Mouse (Mus musculus) macrophage (primary cell): ENCODE results near the gene Letm1. TPM values are rescaled to one million over a fixed set of nuclear protein-coding genes. Genes with fewer than 3 reads are reported as not detected.

Experiments used
- H3K27ac ChIP-seq: fragments of 350-480 bp; formaldehyde crosslinking; 2 replicates; pipeline ENCODE4 v1.9.0; 2021
- H3K36me3 ChIP-seq: fragments of 350-480 bp; formaldehyde crosslinking; 2 replicates; pipeline ENCODE4 v1.9.0; 2021; ENCODE audit errors: inconsistent target
- H3K4me3 ChIP-seq: fragments of 350-480 bp; formaldehyde crosslinking; 2 replicates; pipeline ENCODE4 v1.9.0; 2021; ENCODE audit errors: inconsistent target
- H3K79me2 ChIP-seq: fragments of 350-480 bp; formaldehyde crosslinking; 2 replicates; pipeline ENCODE4 v1.9.0; 2021; ENCODE audit errors: inconsistent target
- WGBS: methylation state at CpG from one replicate; pipeline ENCODE4 v1.1.7; 2026; ENCODE audit warnings: inconsistent platforms; ENCODE audit not compliant: missing documents; 5-methylcytosine and 5-hydroxymethylcytosine counted together
- polyA plus RNA-seq: library from polyadenylated mRNA; stranded (reverse); fragments of 250-400 nt; gene quantifications from 3 replicates; pipeline ENCODE4 v1.2.4, GENCODE M21; 2018; ENCODE audit warnings: inconsistent platforms

Letm1 gene
- polyA plus RNA-seq, 1 experiment from 2014 or later: 18.0 TPM

DNA sequence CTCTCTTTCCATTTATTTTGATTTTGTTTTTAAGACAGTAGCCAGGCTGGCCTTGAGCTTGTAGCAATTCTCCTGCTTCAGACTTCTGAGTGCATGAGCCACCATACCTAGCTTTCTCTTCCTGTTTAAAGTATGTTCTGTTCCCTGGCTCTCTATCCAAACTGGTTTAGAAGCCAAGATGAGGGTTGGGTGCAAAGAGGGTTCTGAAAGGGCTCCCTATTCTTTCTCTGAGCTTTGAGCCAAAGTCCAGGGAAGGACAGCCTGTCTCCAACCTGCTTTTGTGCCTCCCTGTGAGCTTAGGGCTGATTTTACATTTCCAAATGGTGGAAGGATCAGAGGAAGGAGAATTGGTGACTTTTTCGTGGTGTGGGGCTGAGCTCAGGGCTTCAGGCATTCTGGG, 55.7 kb downstream of the Letm1 start:
- WGBS: 57% methylated on average over 1 of the region's 1 CpGs
- Histone ChIP-seq H3K79me2 (no peaks in the 10 kb centered on the region), H3K36me3 (no peaks in the 10 kb centered on the region)

GRCm38 (mm10) chr5:33726081-33726647, 56.5 kb downstream of the Letm1 start:
- Histone ChIP-seq H3K4me3 (no peak overlapping the region), H3K79me2 (no peaks in the 10 kb centered on the region), H3K36me3 (no peaks in the 10 kb centered on the region), H3K27ac (no peak overlapping the region)
- WGBS: 97% methylated on average over 7 of the region's 7 CpGs

More for the DNA sequence above, 55.7 kb downstream of the Letm1 start:
- no peak overlapping the region for H3K27ac ChIP-seq
- H3K4me3 ChIP-seq: no peak overlapping the region

- Histone ChIP-seq H3K79me2 (no peaks in the 10 kb centered on the region), H3K4me3 (no peak overlapping the region), H3K36me3 (no peaks in the 10 kb centered on the region), H3K27ac (no peak overlapping the region)
- WGBS: 38% methylated on average over 36 of the region's 36 CpGs
Measured at GRCm38 (mm10) chr5:33723641-33724465, 58.8 kb downstream of the Letm1 start.

DNA sequence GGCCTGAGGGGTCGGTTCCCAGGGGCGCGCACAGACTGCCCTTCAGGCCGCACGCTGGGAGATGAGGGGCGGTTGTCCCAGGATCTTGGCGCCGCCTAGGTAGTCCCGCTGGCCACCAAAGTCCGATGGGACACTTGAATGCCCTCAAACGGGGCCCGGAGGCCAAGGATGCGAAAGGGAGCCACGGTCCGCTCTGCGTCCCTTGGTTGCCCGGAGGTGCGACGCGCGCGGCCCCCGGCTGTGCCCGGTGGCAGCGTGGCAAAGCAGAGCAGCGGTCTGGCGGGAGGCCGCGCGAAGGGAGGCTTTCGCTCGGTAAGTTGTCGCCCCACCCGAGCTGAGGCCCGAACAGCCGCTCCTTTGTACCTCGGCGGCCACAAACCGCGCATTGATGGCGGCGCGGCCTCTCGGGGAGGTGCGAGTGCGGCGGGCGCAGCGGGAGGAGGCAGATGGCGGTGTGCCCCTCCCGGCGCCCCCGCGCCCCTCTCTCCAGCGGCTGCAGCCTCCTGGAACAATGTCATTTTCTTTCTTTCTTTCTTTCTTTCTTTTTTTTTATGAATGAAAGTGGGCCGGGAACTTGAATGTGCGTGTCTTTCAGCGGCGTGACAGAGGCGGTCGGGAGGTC, 59.5 kb downstream of the Letm1 start:
- 2% methylated on average over 59 of the region's 61 CpGs for WGBS
- no peaks in the 10 kb centered on the region for H3K79me2 ChIP-seq
- H3K4me3 ChIP-seq: no peak overlapping the region
- no peaks in the 10 kb centered on the region for H3K36me3 ChIP-seq
- H3K27ac ChIP-seq: no peak overlapping the region

GRCm38 (mm10) chr5:33722266-33723018, 60.2 kb downstream of the Letm1 start:
- H3K4me3 ChIP-seq: no peak overlapping the region
- WGBS: under 1% methylated on average over 53 of the region's 53 CpGs
- no peaks in the 10 kb centered on the region for H3K36me3 ChIP-seq
- H3K27ac ChIP-seq: no peak overlapping the region
- H3K79me2 ChIP-seq: no peaks in the 10 kb centered on the region

- H3K36me3 ChIP-seq: no peaks in the 10 kb centered on the region
- H3K79me2 ChIP-seq: no peaks in the 10 kb centered on the region
- H3K4me3 ChIP-seq: no peak within 1 kb of the TSS
- WGBS: 1% methylated on average over 59 of the region's 73 CpGs
- H3K27ac ChIP-seq: no peak within 1 kb of the TSS
Measured at GRCm38 (mm10) chr5:33721541-33722265, 60.9 kb downstream of the Letm1 start, which contains the start of gene Fgfr3. Gene Fgfr3, plus strand, starts transcription at chr5:33721674.

- H3K4me3 ChIP-seq: no peak overlapping the region
- no peaks in the 10 kb centered on the region for H3K36me3 ChIP-seq
- H3K79me2 ChIP-seq: no peaks in the 10 kb centered on the region
- 56% methylated on average over 8 of the region's 8 CpGs for WGBS
- H3K27ac ChIP-seq: no peak overlapping the region
Measured at GRCm38 (mm10) chr5:33720852-33721490, 61.6 kb downstream of the Letm1 start.

DNA sequence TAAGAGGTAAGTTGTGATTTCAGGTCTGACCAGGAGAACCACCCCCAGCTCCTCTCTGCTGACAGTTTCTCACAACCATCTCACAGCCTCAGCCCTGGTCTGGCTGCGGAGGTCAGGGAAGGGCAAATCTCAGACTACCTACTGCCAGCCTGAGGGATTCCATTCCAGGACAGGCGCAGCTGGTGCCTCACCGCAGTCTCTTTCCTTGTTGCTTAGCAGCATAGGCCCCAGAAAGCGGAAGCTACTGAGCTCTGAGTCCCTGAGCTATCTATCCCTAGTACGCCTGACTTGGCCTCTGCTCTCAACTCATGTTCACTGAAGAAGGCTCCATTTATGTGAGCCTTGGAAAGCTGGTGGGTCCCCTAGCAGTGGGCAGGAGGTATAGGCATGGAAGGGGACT, 64.2 kb downstream of the Letm1 start:
- no peaks in the 10 kb centered on the region for H3K36me3 ChIP-seq
- no peaks in the 10 kb centered on the region for H3K79me2 ChIP-seq
- WGBS: 74% methylated on average over 5 of the region's 5 CpGs
- no peak overlapping the region for H3K4me3 ChIP-seq
- H3K27ac ChIP-seq: no peak overlapping the region

- H3K27ac ChIP-seq: no peak overlapping the region
- H3K36me3 ChIP-seq: no peaks in the 10 kb centered on the region
- 84% methylated on average over 6 of the region's 6 CpGs for WGBS
- H3K4me3 ChIP-seq: no peak overlapping the region
- H3K79me2 ChIP-seq: no peaks in the 10 kb centered on the region
Measured at GRCm38 (mm10) chr5:33716467-33716866, 66.2 kb downstream of the Letm1 start.

DNA sequence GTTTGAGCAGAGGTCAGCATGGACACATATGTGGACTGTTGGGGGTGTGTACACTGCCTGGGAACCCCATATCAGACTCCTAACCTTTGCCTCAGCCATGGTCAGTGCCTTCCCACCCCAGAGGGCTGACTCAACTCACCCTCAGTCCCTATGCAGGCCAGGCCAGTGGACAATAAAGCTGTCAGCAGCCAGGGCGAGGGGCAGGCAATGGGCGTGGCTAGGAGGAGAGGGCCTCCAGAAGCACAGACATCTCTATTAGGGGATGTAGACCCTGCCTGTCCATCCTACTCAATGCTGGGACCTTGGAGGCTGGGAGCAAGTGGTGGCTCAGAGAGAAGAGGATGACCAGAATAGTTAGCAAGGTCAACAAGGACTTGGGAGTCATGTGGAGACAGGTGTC, 67.4 kb downstream of the Letm1 start:
- no peak overlapping the region for H3K4me3 ChIP-seq
- no peaks in the 10 kb centered on the region for H3K79me2 ChIP-seq
- no peak overlapping the region for H3K27ac ChIP-seq
- 92% methylated on average over 2 of the region's 2 CpGs for WGBS
- no peaks in the 10 kb centered on the region for H3K36me3 ChIP-seq

DNA sequence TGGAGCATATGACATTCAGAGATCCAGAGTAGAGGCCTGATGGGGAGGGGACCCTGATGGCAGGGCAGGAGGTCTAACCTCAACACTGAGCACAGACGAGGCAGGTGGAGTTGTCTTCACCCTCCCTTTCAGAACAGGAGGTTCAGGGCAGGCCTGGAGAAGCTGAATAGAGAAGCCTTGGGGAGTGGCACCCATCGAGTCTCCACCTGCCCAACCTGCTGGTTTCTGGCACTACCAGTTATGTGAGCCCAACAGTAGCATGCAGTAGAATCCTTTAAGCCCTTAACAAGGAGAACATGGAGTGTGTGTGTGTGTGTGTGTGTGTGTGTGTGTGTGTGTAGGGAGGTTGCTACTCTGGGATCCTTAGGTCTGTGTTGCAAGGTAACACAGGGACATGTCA, 70.1 kb downstream of the Letm1 start:
- H3K36me3 ChIP-seq: no peaks in the 10 kb centered on the region

GRCm38 (mm10) chr5:33709037-33709436, 73.6 kb downstream of the Letm1 start:
- no peaks in the 10 kb centered on the region for H3K36me3 ChIP-seq
- H3K4me3 ChIP-seq: no peak overlapping the region
- no peaks in the 10 kb centered on the region for H3K79me2 ChIP-seq
- WGBS: 100% methylated on average over 1 of the region's 2 CpGs
- no peak overlapping the region for H3K27ac ChIP-seq

More for the DNA sequence above, 70.1 kb downstream of the Letm1 start:
- no peak overlapping the region for H3K4me3 ChIP-seq
- no peaks in the 10 kb centered on the region for H3K79me2 ChIP-seq
- WGBS: 76% methylated on average over 2 of the region's 2 CpGs
- no peak overlapping the region for H3K27ac ChIP-seq

DNA sequence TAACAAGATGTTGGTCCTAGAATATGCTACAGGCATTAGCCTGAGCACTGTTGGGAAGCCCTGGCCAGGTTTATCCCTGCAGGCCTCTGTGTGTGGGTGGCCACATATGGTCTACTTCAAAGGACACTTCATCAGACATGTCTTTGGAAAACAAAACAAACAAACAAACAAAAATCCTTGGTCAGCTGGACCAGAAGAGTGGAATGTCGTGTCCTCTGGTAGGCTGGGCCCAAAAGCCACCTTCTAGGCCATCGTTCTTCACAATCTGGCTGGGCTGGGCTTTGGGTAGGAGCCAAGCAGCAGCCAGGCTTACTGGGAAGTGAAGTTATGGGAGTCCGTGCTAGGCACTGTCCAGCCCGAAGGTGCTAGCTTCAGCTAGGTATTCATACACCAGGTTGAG, 75.5 kb downstream of the Letm1 start:
- H3K27ac ChIP-seq: no peak overlapping the region
- no peaks in the 10 kb centered on the region for H3K79me2 ChIP-seq
- H3K36me3 ChIP-seq: no peaks in the 10 kb centered on the region
- WGBS: 79% methylated on average over 4 of the region's 4 CpGs
- no peak overlapping the region for H3K4me3 ChIP-seq

GRCm38 (mm10) chr5:33706350-33706629, 76.3 kb downstream of the Letm1 start:
- no peak overlapping the region for H3K27ac ChIP-seq
- H3K79me2 ChIP-seq: no peaks in the 10 kb centered on the region
- 89% methylated on average over 1 of the region's 1 CpGs for WGBS
- H3K4me3 ChIP-seq: no peak overlapping the region
- H3K36me3 ChIP-seq: no peaks in the 10 kb centered on the region
